Mouse (Mus musculus) left cerebral cortex, adult 11 months (tissue): ENCODE measurements around the gene Card9.
"Not testable (repeated sequence)": the region's sequence is repeated elsewhere in the genome, so short reads cannot be mapped to it uniquely, and the experiment has no call there.

Source experiments
- DNase-seq: peaks from one replicate; pipeline ENCODE4 v3.0.0; 2022; ENCODE audit warnings: low spot score

Gene Card9

DNA sequence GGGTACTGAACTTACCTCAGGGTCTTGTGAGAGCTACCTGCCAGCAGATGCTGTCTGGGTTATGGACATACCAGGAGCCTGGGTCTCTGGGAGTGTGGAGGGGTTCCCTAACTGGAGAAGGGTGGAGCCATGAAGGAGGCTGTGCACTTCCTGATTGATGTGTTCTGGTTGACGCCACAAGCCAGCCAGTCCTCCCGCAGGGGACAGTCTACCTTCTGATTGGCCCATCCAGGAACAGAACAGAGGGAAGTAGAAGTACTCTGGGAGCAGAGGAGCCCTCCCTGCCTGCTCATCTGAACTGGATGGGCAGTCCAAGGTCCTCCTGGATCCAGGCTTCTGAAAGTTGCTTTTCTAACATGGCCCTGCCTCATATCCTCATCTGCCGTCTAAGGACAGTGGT lies at the start of gene Card9:
TSS of gene Card9 (minus strand) at position 147 of the 400 bp plus-strand sequence.
- DNase-seq: no peak

DNA sequence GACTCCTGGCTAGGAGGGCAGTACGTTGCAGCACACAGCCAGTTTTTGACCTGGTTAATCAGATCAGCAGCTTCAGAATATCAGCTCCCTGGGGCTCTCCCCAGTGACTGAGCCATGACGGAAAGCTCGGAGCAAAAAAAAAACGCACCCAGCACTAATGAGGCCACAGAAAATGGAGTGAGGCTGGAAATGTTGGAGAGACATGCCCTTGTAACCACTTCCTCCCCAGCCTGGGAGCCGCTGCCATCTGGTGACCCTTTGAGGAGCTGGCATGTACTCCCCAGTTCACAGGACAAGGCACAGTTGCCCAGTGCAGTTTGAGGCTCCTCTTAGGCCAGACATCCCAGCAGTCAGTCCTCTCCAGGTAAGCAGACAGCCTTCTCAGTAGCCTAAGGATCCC lies 49.4 kb upstream of the Card9 start:
- DNase-seq: no peak

DNA sequence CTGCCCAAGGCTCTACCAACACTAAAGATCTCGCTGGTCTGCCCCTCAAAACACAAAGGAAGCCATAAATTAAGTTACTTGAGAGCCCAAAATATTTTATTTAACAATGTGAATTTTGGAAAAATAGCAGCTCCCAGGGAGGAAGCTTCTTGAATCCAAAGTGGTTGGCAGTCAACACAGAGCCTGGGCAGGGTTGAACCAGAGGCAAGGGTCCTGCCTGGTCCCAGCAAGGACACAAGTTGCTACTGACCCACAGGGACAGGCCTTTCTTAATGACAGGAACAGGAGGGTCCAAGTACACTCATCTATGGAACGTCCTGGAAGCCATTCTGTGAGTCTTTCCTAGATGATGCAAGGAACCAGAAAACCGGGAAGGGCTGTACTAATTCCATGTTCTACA lies 48.6 kb upstream of the Card9 start:
- DNase-seq: no peak

DNA sequence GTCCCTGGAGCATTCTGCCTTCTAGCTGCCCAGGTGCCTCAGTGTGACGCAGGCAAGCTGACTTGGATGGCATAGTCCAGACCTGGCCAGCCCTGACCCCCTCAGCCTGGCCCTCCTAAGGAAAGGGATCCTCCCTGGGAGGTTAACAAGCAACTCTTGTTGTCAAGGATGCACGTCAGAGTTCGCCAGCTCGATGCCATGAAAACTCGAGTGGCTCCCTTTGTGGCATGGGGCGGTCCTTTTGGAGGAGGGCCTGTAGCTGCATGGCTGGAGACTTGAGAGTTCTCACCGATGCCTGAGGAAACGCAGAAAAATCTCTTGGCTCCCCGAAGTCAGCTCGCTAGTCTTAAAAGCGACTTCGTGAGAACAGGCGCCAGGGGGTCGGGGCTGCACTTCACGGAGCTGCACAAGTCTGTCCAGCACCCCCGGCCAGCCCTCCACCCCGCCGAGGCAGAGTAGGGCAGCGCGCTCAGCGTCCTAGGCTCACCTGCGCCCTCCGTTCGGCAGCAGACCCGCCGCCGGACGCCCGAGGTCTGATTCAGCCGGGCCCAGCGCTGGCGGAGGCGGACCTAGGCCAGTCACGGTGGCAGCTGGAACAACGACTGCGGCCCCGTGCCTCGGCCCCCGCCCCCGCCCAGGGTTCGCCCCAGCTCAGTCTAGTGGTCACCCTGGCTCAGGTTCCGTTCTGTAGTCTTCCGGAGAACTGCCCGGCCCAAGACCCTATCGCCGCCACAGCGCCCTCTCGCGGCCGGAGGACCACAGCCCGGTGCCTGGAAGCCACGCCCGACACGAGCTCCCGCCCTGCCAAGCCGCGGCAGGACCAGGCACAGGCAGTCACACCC lies 48.0 kb upstream of the Card9 start, which contains the start of gene Inpp5e:
TSS of gene Inpp5e (minus strand) at position 689 of the 842 bp plus-strand sequence.
- peak; percentile 92 for DNase-seq

DNA sequence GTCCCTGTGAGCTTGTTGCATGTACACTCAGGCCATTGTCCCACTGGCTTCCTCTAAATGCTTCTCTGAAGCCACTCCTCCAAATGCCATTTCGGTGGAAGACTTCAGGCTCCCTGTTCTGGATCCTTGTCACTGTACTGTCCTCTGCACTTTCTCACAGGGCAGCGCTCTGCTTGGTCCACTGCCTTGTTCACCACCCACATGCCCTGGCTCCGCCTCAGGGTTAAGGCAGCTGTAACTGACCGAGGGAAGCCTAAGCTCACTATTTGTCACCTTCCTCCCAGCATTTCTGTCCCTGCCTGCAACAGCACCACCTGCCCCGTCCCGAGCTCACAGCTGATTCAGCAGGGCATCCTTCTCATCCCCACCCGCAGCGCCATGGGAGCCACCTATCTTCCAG lies 42.6 kb upstream of the Card9 start:
- no peak for DNase-seq

DNA sequence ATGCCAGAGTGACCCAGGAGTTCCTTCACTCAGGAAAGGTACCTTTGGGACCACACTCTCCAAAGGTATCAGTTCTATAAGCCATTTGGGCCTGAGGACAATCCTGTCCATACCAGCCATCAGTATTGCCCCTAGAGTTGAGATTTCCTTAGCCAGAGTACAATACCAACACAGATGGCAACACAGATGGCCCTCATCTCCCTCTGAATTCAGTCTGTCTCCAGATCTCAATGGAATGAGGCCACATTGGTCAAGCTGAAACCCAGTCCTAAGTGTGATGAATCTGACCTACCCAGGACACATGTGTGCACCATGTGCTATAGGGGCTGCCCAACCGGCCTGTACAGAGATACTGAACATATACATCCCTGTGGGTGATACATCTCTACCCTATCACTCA lies 41.5 kb upstream of the Card9 start:
- no peak for DNase-seq

DNA sequence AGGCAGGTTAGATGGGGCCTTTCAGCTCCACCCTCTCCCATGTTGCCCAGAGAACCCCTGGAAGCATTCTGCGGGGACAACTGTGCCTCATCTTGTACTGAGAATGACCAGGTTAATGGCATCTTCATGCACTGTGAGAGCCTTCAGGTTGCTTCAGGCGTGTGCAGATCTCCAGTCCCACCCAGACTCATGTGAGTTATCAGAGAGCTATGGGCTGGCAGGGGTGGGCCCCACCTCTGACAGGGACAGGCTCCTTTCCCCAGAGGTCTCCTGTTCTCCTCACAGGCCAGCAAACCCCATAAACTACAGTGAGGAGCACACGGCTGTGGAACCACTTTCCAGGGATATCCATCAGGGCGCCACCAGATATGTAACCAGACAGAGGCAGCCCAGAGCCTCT lies 40.3 kb upstream of the Card9 start:
- DNase-seq: no peak

DNA sequence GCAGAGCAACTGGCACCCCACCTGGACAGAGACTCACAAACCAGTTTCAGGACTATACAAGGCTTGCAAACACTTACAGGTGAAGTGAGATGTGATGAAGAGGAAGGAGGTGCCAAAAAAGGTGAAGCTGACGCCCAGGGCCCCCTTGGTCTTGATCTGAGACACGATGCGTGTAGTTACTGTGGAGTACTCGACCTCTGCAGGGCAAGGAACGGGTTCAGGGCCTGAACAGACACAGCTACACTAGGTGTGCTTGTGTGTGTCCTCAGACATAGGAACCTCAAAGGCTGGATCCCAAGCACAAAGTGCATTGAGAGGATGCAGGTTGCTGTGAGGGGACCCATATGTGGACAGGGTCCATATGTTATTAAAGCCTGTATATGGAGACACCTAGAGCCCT lies 39.6 kb upstream of the Card9 start:
- no peak for DNase-seq

DNA sequence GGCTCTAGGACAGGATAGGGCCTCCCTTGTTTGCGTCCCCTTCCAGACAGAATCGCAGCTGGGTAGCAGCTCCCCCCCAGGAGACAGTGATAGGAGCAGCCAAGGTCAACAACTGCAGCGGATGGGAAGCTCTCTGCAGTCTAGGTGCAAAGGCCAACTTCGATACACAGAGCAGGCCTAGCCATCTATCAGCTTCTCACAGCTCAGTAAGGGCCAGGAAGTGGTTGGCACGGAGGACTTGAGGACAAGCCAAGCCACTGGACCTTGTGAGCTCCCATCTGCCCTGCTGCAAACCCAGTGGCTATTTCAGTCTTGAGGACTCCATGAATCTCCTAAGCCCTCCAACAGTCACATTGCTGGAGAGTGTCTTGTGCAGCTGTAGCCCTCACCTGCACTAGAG lies 38.9 kb upstream of the Card9 start:
- DNase-seq: no peak

DNA sequence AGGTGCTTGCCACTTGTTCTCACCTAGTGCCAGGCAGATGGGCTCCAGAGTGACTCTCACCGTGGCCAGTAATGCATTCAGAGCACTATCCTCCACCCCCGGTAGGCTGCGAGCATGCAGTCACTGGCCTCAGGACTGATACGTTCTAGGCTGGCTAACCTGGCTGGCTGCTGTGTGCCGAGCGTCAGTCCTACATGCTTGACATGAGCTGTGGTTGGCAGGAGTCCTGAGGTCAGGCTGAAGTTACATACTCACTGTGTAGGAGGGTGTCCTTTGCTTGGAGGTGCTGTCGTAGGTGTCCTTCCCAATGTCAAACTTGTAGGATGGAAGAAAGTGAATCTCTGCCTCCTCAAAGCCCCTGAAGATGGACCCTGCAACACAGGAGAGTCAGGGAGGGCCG lies 38.3 kb upstream of the Card9 start:
- DNase-seq: no peak

DNA sequence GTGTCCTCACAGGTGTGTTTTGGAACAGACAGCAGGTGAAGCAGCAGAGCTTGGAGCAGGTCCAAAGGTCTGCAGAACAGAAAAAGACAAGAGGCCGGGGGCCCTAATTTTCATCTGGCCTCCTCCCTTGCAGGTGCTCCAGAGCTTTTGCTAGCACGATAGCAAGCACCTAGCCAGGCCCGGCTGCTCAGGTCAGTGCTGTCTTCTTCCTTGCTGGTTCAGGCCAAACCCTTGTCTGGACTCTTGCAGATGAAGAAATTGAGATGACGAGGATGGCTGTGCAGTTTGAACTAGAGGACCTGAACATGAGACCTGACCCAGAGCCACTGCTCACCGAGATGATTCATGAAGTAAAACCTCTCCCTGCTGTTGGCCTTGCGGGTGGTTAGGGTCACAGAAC lies 30.9 kb upstream of the Card9 start:
- DNase-seq: no peak

DNA sequence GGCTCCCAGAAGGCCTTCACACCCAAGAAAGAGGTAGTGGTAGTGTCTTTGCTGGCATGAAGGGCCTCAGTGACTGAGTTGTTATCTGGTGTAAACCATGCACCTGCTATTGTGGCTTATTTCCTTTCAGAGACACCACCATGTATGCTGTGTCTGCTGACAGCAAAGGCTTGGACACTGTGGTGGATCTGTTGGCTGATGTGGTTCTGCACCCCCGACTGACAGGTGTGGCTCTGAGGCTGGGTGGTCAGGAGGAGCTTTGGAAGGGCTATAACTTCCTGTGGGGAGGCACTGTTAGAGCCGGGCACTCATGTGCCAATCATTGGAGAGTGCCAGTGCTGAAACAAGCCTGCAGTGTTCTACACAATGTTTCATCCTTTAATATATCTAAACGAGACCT lies 30.2 kb upstream of the Card9 start:
- DNase-seq: no peak

DNA sequence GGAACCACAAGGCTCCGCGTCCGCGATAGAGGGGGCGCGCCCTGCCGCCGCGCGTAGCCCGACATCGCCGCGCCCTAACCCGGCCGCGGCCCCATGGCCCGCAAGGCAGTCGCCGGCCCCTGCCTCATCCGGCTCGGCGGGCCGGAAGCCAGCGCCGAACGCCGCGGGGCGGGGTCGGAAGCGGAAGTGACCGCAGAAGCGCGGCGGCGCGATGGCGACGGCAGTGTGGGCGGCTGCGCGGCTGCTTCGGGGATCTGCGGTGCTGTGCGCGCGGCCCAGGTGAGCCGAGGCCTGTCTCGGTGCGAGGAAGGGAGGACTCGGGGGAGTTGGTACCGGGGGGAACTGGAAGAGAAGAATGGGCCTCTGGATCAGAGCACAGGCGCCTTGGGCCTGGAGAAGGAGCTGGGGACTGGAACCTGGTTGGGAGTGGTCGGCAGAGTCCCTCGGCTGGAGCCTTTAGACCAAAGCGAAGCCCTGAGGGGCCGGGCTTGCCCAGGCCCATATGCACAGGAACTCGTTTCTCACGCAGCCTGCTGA lies 28.5 kb upstream of the Card9 start, which contains the start of the genes Entr1 and Pmpca:
TSS of gene Entr1 (minus strand) at position 163 of the 537 bp plus-strand sequence.
TSS of gene Pmpca (plus strand) at position 186 of the 537 bp plus-strand sequence.
- peak; percentile 66 for DNase-seq

DNA sequence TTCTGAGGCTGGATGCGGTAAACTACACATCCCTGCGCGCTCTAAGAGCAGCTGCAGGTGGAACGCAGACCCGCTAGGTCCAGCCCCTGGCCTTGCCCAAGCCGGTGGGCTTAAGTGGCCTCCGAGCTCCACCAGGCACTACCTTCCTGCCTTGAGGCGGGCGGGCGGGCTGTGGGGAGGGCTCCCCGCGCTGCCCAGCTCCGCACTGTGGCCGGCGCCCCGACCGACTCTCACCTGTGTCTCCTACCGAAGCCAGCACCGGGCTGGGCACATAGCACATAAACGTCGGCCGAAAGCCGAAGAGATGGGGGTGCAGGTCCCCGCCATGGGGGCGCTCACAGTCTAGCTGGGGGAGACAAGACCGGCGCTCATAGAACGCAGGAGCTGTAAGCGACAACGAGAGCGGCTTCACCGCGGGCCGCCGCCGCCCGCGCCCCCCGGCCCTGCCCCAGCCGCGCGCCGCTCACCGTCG lies 28.0 kb upstream of the Card9 start:
- no peak for DNase-seq

DNA sequence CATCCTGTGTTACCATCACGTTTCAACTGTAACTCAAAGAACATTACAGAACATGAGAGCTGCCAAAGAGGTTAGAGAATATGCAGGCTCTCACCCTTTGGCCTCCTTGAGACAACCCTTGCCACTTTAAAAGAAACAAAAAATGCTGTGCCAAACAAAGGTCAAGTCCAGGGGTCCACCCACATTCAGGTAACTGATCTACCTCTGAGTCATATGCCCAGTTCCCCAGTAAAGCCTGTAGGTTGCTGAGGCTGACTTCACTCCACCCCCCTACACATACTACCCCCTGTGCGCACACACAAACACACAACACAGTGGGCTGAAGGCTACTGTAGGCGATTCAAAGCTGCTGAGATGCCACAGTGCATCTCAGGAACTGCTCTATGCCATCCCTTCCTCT lies 27.0 kb upstream of the Card9 start:
- DNase-seq: no peak

DNA sequence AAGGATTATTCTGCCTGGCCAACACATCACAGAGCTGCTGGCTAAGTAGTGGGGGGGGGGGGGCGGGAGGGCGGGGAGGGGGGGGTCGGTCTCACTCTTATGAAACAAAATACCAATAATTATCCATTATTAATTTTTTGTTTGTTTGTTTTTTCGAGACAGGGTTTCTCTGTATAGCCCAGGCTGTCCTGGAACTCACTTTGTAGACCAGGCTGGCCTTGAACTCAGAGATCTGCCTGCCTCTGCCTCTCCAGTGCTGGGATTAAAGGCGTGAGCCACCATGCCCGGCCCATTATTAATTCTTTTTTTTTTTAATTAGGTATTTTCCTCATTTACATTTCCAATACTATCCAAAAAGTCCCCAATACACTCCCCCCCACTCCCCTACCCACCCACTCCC lies 20.2 kb upstream of the Card9 start:
- not testable (repeated sequence) for DNase-seq

DNA sequence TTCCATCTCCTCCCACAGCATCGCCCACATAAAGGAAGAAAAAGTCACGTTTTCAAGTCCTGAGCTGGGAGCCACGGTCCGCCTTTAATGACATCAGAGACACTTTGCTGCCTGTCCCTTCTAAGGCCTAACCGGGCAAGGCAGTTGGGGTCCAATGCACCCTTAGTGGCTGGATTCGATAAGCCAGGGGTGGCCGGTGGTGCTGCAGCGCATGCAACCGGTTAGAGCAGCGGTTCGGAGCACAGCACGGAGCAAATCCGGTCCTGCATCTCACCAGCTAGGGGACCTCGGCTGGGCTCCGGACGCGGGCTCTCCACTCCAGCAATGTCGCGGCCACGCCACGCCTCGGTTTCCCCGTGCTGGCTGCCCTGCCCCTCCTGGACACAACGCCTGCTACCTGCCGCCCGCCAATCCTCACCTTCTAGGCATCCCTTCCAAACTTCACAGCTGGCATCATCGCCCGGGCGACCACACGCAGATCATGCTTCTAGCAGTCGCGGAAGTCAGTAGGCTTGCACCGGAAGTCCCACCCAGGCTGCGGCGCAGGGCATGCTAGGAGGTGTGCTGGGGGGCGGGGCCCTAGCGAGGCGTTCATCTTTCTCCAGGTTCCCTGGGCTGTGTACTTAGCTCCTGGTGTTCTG lies 19.5 kb upstream of the Card9 start, which contains the start of gene Snapc4:
TSS of gene Snapc4 (minus strand) at position 523 of the 641 bp plus-strand sequence.
- peak; percentile 66 for DNase-seq

DNA sequence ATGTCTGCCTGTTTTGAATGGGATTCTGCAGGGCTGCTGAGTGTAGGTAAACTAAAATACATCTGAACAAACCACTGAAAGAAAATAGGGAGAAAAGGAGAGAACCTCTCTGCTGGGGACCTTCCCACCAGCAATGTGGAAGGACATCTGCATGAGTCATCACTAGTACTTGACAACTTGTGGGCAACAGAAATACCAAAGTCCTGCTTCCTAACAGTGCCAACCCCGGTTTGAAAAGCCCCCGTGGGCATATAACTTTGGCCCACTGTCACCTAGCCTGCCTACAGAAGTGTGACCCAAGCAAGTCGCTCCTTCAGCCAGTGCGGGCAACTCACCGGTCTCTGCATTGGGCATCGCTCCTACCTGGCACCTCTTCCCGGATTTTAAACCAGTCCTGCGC lies 11.7 kb upstream of the Card9 start:
- no peak for DNase-seq

DNA sequence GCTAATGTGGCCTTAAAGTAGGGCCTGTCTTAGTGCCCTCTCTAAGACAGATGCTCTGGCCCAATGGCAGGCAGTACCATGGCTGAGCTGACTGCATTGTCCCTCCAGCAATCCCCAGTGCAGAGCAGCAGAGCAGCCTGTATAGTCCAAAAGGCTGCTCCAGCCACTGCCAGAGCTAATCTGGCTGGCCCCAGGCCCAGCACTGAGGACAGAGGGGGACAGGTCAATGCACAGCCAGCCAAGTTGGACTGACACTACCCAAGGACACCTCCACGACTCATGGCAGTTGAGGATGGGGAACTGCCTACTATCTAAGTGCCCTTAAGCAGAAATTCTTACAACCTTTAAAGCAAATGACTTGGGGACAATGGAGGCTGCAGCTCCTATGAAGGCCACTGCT lies 7.9 kb upstream of the Card9 start:
- no peak for DNase-seq

DNA sequence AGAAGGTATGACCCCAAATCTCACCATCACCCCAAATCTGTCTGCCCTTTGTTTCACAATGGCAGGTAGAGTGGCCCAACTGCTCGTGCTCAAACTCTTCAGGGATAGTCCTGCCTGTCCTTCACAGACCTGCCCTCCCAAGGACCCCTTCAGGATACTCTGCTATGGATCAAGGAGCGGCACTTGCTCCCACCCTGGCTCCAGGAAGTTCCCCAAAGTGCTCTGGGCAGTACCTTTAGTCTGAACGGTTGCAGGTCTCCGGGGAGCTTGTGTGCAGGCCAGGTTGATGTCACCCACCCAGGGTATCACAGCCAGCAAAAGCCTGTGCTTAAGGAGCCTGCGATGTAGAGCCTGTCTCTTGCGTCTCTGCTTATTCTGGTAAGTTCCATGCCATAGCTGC lies 7.2 kb upstream of the Card9 start:
- no peak for DNase-seq

DNA sequence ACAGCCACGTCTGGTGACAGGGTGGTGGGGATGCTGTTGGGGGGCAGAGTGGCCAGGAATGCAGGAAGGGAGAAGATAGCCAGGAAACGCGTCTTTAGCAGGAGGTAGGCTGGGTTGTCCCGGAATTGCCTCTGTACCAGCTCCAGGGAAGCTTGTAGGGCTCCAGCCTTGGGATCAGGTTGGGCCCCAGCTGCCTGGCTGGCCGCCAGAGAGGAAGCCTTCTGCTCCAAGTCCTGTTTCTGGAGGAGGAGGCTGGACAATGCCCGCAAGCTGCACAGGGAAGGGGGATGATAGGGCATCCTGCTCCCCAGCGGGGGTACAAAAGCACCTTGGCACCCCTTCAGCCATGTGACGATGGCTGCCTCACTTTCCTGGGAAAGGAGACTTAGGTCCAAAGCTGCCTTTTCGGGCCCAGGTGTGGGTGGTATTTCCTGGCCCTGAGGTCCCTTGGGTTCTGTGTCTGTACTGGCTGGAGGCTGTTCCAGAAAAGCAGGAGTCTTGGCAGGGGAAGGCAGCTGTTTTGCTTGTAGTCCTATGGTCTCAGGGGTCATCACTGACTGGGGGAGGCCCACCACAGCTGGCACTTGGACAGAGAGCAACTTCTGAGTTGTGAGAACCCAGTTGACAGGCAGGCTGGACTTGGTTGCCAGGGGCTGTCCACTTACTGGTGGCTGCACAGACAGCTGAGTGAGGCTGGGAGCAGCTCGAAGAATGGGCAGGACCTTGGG lies 4.2 kb upstream of the Card9 start:
- DNase-seq: no peak

DNA sequence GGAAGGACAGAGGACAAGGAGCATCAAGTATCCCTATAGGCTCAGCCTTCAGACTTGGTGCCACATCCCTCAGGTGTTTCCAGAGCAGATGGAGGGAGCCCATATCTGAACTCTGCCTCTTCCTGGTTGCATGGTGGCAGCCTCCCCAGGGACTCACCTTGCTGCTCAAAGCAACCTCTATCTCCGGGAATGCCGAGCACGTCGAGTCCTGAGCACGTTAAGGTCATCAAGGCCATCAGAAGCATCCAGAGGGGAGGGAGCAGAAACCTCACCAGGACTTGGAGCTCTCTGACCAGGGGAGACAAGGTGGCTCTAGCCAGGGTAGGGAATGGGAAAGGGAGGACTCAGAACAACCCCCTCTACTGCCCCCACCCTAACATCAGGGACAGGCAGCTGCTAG lies 2.8 kb upstream of the Card9 start:
- DNase-seq: no peak
